Mouse (Mus musculus): ENCODE results near the gene Tmem184c. TPM values are rescaled to one million over a fixed set of nuclear protein-coding genes. Genes with fewer than 3 reads are reported as not detected.
A peak's percentile ranks its signal among the peaks of the same experiment; 100 is the strongest.

Gene Tmem184c
- polyA plus RNA-seq, 1 experiment from 2014 or later = 21.1 TPM

- H3K9me3 ChIP-seq = no peaks in the 10 kb centered on the region
- H3K27me3 ChIP-seq (replicated peaks) = no peaks in the 10 kb centered on the region; the same call in 1 of the 2 replicates
- peak; percentile 58; the same call in 1 of the 2 replicates for ATAC-seq (ENCODE audit: extremely low read depth, insufficient number of reproducible peaks, low FRiP score, low TSS enrichment)
- H3K4me2 ChIP-seq = no peak overlapping the region
- H3K4me3 ChIP-seq = no peak overlapping the region
- H3K27ac ChIP-seq (replicated peaks) = no peak overlapping the region
- H3K9ac ChIP-seq = no peak overlapping the region
- 51% methylated on average over 2 of the region's 2 CpGs for WGBS
- H3K36me3 ChIP-seq = no peaks in the 10 kb centered on the region
- H3K4me1 ChIP-seq = no peaks in the 10 kb centered on the region
Measured at GRCm38 (mm10) chr8:77617916-77618315, 7.4 kb upstream of the Tmem184c start.

GRCm38 (mm10) chr8:77609621-77610020, 877 bp downstream of the Tmem184c start:
- WGBS = 14% methylated on average over 7 of the region's 7 CpGs
- H3K27ac ChIP-seq (replicated peaks) = no peak overlapping the region

DNA sequence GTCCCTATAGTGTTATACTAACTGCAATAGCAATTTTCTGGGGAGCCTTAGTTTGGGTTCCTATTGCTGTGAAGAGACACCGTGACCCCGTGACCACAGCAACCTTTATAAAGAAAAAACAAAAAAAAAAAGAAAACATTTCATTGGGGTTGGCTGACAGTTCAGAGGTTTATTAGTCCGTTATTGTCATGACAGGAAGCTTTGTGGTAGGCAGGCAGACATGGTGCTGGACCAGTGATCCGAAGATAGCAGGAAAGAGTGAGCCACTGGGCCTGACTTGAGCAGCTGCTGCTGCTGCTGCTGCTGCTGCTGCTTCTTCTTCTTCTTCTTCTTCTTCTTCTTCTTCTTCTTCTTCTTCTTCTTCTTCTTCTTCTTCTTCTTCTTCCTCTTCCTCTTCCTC, 26.3 kb downstream of the Tmem184c start:
- ATAC-seq (ENCODE audit: extremely low read depth, insufficient number of reproducible peaks, low FRiP score, low TSS enrichment) = no peak
- Histone ChIP-seq H3K9ac (no peak overlapping the region), H3K36me3 (peaks cover 36% of the 10 kb centered on the region), H3K4me3 (no peak overlapping the region), H3K27me3 (replicated peaks) (no peaks in the 10 kb centered on the region), H3K9me3 (no peaks in the 10 kb centered on the region), H3K4me2 (no peak overlapping the region), H3K27ac (replicated peaks) (no peak overlapping the region), H3K4me1 (no peaks in the 10 kb centered on the region)
- 82% methylated on average over 4 of the region's 4 CpGs for WGBS

More at GRCm38 (mm10) chr8:77609621-77610020, 877 bp downstream of the Tmem184c start:
- H3K4me1 ChIP-seq = peaks cover 14% of the 10 kb centered on the region
- peak overlapping the region; percentile 87 for H3K4me2 ChIP-seq
- peaks cover 17% of the 10 kb centered on the region for H3K36me3 ChIP-seq
- ATAC-seq (ENCODE audit: extremely low read depth, insufficient number of reproducible peaks, low FRiP score, low TSS enrichment) = no peak
- H3K9me3 ChIP-seq = no peaks in the 10 kb centered on the region
- H3K27me3 ChIP-seq (replicated peaks) = no peaks in the 10 kb centered on the region; the same call in 1 of the 2 replicates
- peak overlapping the region; percentile 81 for H3K9ac ChIP-seq
- peak overlapping the region; percentile 84 for H3K4me3 ChIP-seq

GRCm38 (mm10) chr8:77577674-77578073, 32.8 kb downstream of the Tmem184c start:
- Histone ChIP-seq H3K9ac (no peak overlapping the region), H3K4me2 (no peak overlapping the region), H3K9me3 (no peaks in the 10 kb centered on the region), H3K27ac (replicated peaks) (no peak overlapping the region), H3K36me3 (peaks cover 69% of the 10 kb centered on the region), H3K4me3 (no peak overlapping the region), H3K27me3 (replicated peaks) (no peaks in the 10 kb centered on the region), H3K4me1 (peaks cover 7% of the 10 kb centered on the region; the same call in 1 of the 2 replicates)
- WGBS = 88% methylated on average over 7 of the region's 7 CpGs
- ATAC-seq (ENCODE audit: extremely low read depth, insufficient number of reproducible peaks, low FRiP score, low TSS enrichment) = no peak

DNA sequence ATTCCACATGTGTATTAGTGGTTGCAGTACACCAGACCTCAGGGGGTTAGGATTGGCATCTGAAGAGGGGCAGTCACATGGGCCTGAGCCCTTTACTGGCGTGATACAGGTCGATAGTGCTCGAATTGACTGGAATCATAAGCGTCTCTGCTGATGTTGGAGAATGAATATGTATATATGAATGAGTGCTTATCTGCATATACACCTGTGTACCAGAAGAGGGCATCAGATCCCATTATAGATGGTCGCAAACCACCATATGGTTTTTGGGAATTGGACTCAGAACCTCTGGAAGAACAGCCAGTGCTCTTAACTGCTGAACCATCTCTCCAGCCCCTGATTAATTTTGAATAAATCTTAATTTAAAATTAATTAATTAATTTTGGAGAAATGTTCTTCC, 36.3 kb downstream of the Tmem184c start:
- Histone ChIP-seq H3K4me2 (no peak overlapping the region), H3K36me3 (peaks cover 58% of the 10 kb centered on the region), H3K9ac (no peak overlapping the region), H3K27me3 (replicated peaks) (no peaks in the 10 kb centered on the region), H3K9me3 (no peaks in the 10 kb centered on the region), H3K4me3 (no peak overlapping the region), H3K27ac (replicated peaks) (no peak overlapping the region), H3K4me1 (peaks cover 7% of the 10 kb centered on the region; the same call in 1 of the 2 replicates)
- ATAC-seq (ENCODE audit: extremely low read depth, insufficient number of reproducible peaks, low FRiP score, low TSS enrichment) = no peak
- WGBS = 80% methylated on average over 5 of the region's 5 CpGs

DNA sequence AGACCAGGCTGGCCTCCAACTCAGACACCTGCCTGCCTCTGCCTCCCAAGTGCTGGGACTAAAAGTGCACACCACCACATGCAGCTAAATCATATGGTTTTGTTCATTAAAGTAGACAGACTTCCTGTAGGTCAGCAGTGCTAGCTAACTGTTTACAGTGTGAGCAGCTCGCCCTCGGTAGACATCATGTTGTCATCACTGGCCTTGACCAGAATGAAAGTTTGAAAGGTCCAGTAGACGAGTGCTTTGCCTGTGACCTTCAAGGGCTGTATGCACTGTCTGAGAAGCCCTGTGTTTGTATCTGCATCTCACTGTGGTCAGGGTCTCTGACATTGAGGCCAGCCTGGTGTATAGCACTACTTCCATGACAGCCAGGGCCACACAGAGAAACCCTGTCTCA, 49.1 kb downstream of the Tmem184c start:
- Histone ChIP-seq H3K27ac (replicated peaks) (no peak overlapping the region), H3K4me2 (no peak overlapping the region), H3K27me3 (replicated peaks) (no peaks in the 10 kb centered on the region), H3K4me3 (no peak overlapping the region), H3K9me3 (no peaks in the 10 kb centered on the region), H3K4me1 (no peaks in the 10 kb centered on the region), H3K9ac (no peak overlapping the region), H3K36me3 (peaks cover 93% of the 10 kb centered on the region)
- no peak for ATAC-seq (ENCODE audit: extremely low read depth, insufficient number of reproducible peaks, low FRiP score, low TSS enrichment)
- 69% methylated on average over 3 of the region's 3 CpGs for WGBS

DNA sequence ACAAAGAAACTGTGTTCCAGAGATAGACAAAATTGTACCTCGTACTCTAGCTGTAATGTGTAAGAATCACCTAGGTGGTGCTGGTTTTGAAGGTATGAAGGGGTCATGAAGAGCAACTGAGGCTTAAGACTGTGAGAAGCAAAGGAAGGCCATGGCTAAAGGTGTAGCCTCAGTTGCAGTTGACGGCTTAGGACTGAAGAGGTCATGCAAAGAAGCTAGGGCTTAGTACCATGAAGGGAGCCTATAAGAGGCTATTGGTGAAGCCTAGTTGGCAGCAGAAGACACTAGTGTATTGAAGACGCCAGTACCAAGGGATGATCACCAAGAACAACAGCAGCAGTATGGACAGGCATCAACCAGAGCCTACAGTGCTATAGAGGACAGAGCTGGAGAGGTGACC, 58.0 kb downstream of the Tmem184c start:
- H3K27me3 ChIP-seq (replicated peaks) = no peaks in the 10 kb centered on the region
- H3K4me1 ChIP-seq = peaks cover 16% of the 10 kb centered on the region
- peaks cover 63% of the 10 kb centered on the region for H3K36me3 ChIP-seq
- WGBS = 90% methylated on average over 3 of the region's 3 CpGs
- H3K27ac ChIP-seq (replicated peaks) = no peak overlapping the region
- no peak overlapping the region for H3K4me3 ChIP-seq
- no peak overlapping the region for H3K9ac ChIP-seq
- no peak overlapping the region for H3K4me2 ChIP-seq
- ATAC-seq (ENCODE audit: extremely low read depth, insufficient number of reproducible peaks, low FRiP score, low TSS enrichment) = no peak
- no peaks in the 10 kb centered on the region for H3K9me3 ChIP-seq

GRCm38 (mm10) chr8:77549881-77550580, 60.5 kb downstream of the Tmem184c start:
- ATAC-seq (ENCODE audit: extremely low read depth, insufficient number of reproducible peaks, low FRiP score, low TSS enrichment) = no peak
- Histone ChIP-seq H3K27me3 (replicated peaks) (no peaks in the 10 kb centered on the region), H3K9ac (peak overlapping the region; percentile 97), H3K4me2 (peak overlapping the region; percentile 94), H3K4me3 (peak overlapping the region; percentile 93), H3K36me3 (peaks cover 38% of the 10 kb centered on the region), H3K4me1 (peaks cover 16% of the 10 kb centered on the region), H3K27ac (replicated peaks) (peak overlapping the region; percentile 93), H3K9me3 (no peaks in the 10 kb centered on the region)
- WGBS = 17% methylated on average over 7 of the region's 7 CpGs

GRCm38 (mm10) chr8:77549121-77549706, 61.3 kb downstream of the Tmem184c start, which contains the start of gene Prmt9:
Gene Prmt9 (plus strand): TSS chr8:77549397.
- Histone ChIP-seq H3K9ac (peak within 1 kb of the TSS; percentile 97), H3K4me3 (peak within 1 kb of the TSS; percentile 93), H3K27me3 (replicated peaks) (no peaks in the 10 kb centered on the region), H3K27ac (replicated peaks) (peak within 1 kb of the TSS; percentile 93), H3K36me3 (peaks cover 31% of the 10 kb centered on the region), H3K9me3 (no peaks in the 10 kb centered on the region), H3K4me2 (peak within 1 kb of the TSS; percentile 94), H3K4me1 (peaks cover 16% of the 10 kb centered on the region)
- peak; percentile 94 for ATAC-seq (ENCODE audit: extremely low read depth, insufficient number of reproducible peaks, low FRiP score, low TSS enrichment)
- 4% methylated on average over 42 of the region's 42 CpGs for WGBS

Data from heart, embryonic 13.5 days (tissue).